Mouse (Mus musculus): ENCODE results near the gene Slco1a1. TPM values are rescaled to one million over a fixed set of nuclear protein-coding genes. Genes with fewer than 3 reads are reported as not detected.

Gene Slco1a1
- polyA plus RNA-seq, 1 experiment: not detected

DNA sequence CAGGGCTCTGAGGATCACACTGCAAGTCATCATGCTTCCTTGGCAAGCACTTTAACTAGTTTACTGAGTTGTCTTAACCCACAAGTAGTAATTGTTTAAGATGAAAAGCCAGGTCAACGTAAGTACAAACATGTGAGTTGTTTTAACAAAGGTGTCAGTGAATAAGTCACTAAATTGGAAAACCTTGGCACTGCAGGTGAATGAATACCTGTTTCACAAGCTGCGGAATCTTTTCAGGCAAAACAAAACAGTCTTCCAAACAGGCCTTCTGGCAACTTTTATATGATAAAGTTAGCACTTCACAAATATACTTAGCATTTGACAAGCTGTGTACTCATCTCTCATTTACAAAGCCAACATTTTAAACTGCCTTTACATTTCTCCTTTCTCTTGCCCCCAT lies 75.1 kb downstream of the Slco1a1 start:
- H3K4me1 ChIP-seq: no peaks in the 10 kb centered on the region
- TF ChIP-seq GATA1 (IDR thresholded peaks at IDR 0.05; ENCODE audit: borderline replicate concordance, low read length): no peak
- TF ChIP-seq FLI1 (IDR thresholded peaks at IDR 0.05; ENCODE audit: low read length): no peak
- no peaks in the 10 kb centered on the region for H3K36me3 ChIP-seq (replicated peaks; ENCODE audit: low read length)
- H3K9me3 ChIP-seq: peaks cover 17% of the 10 kb centered on the region
- no peak overlapping the region for H3K4me3 ChIP-seq (replicated peaks)
- no peaks in the 10 kb centered on the region for H3K27me3 ChIP-seq (replicated peaks)

- TF ChIP-seq FLI1 (IDR thresholded peaks at IDR 0.05; ENCODE audit: low read length): no peak
- TF ChIP-seq GATA1 (IDR thresholded peaks at IDR 0.05; ENCODE audit: borderline replicate concordance, low read length): no peak
- Histone ChIP-seq H3K9me3 (peaks cover 4% of the 10 kb centered on the region), H3K4me1 (no peaks in the 10 kb centered on the region), H3K36me3 (replicated peaks; ENCODE audit: low read length) (no peaks in the 10 kb centered on the region), H3K27me3 (replicated peaks) (no peaks in the 10 kb centered on the region), H3K4me3 (replicated peaks) (no peak overlapping the region)
Measured at GRCm38 (mm10) chr6:141868735-141869134, 78.0 kb downstream of the Slco1a1 start.

- no peaks in the 10 kb centered on the region for H3K4me1 ChIP-seq
- no peak for TF ChIP-seq GATA1 (IDR thresholded peaks at IDR 0.05; ENCODE audit: borderline replicate concordance, low read length)
- no peak for TF ChIP-seq FLI1 (IDR thresholded peaks at IDR 0.05; ENCODE audit: low read length)
- H3K27me3 ChIP-seq (replicated peaks): no peaks in the 10 kb centered on the region
- H3K9me3 ChIP-seq: no peaks in the 10 kb centered on the region
- no peak overlapping the region for H3K4me3 ChIP-seq (replicated peaks)
- no peaks in the 10 kb centered on the region for H3K36me3 ChIP-seq (replicated peaks; ENCODE audit: low read length)
Measured at GRCm38 (mm10) chr6:141866026-141866425, 80.7 kb downstream of the Slco1a1 start.

DNA sequence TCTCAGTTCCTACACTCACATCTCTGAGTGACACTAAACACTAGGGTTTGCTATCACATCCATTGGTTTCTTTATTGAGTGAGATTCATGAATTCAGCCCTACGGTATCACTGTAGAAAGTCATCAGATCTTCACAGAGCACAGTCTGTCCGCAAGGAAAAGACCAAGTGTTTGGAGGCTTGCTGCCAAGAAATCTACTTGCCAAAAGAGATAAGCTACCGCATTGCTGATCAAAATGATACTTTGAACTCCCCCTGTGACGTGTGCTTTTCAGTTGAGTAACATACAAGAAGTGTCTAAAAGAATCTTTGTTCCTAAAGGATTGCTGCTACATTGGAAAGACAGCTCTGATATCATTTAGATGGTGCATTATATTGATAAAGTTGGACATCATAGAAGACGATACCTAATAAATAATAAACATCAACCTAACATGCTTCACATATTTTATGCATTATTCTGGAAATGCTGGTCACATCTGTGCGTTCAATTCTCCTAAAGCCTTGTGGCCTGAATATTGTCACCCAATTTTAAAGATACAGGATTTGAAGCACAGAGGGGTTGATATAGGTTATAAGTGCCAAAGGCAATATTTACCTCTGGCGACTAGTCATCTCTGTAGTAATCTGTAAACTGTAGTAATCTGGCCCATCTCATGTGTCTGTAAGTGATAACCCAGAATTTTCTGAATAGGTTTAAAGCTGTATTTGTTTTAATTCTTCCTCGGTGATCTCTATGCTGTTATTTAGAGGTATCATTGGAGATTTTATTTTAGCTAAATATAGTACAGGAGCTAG lies 88.8 kb downstream of the Slco1a1 start:
- Histone ChIP-seq H3K4me3 (replicated peaks) (no peak overlapping the region), H3K36me3 (replicated peaks; ENCODE audit: low read length) (no peaks in the 10 kb centered on the region)
- TF ChIP-seq GATA1 (IDR thresholded peaks at IDR 0.05; ENCODE audit: borderline replicate concordance, low read length): no peak

More for the DNA sequence above, 88.8 kb downstream of the Slco1a1 start:
- Histone ChIP-seq H3K9me3 (no peaks in the 10 kb centered on the region), H3K27me3 (replicated peaks) (no peaks in the 10 kb centered on the region), H3K4me1 (no peaks in the 10 kb centered on the region)

Other genes starting within 250 kb of the Slco1a1 start
- gene Gm5724, start 173.2 kb downstream of the Slco1a1 start, polyA plus RNA-seq (2012; ENCODE audit: insufficient read depth, low replicate concordance): not detected in 2 replicates
- not detected in 2 replicates for gene Slco1a4, start 90.8 kb downstream of the Slco1a1 start, polyA plus RNA-seq (2012; ENCODE audit: insufficient read depth, low replicate concordance)
- gene Gm6614, start 64.5 kb upstream of the Slco1a1 start, polyA plus RNA-seq (2012; ENCODE audit: insufficient read depth, low replicate concordance): not detected in 2 replicates